Mouse (Mus musculus) forebrain, postnatal 0 days (tissue): ENCODE data around the gene Dcps. TPM values are rescaled to one million over a fixed set of nuclear protein-coding genes. Genes with fewer than 3 reads are reported as not detected.
A peak's percentile ranks its signal among the peaks of the same experiment; 100 is the strongest.

Experiments
- ATAC-seq: fragments of 200-750 bp; cut with Nextera tagmentation; 2 replicates; pipeline ENCODE4 v1.8.0; 2017; ENCODE audit warnings: mild to moderate bottlenecking, moderate library complexity
- DNase-seq: peaks from one replicate; pipeline ENCODE4 v3.0.0-alpha.2; 2015
- H3K27ac ChIP-seq: fragments of 300-500 bp; sonication (generic); 2 replicates; pipeline ENCODE4 v1.5.1; 2014; ENCODE audit warnings: low read depth, mild to moderate bottlenecking, antibody characterized with exemption, low read length, moderate library complexity, mixed read lengths
- H3K27me3 ChIP-seq: fragments of 300-500 bp; sonication (generic); 2 replicates; pipeline ENCODE4 v1.6.1; 2014; ENCODE audit warnings: mild to moderate bottlenecking, low read length, mixed read lengths; ENCODE audit not compliant: insufficient read depth
- H3K36me3 ChIP-seq: fragments of 300-500 bp; sonication (generic); 2 replicates; pipeline ENCODE4 v1.6.1; 2014; ENCODE audit warnings: mild to moderate bottlenecking, moderate library complexity; ENCODE audit not compliant: insufficient read depth
- H3K4me1 ChIP-seq: fragments of 300-500 bp; sonication (generic); 2 replicates; pipeline ENCODE4 v1.6.1; 2014; ENCODE audit warnings: antibody characterized with exemption; ENCODE audit not compliant: insufficient read depth
- H3K4me2 ChIP-seq: fragments of 300-500 bp; sonication (generic); 2 replicates; pipeline ENCODE4 v1.6.1; 2014; ENCODE audit warnings: low read depth, mild to moderate bottlenecking, moderate library complexity
- H3K4me3 ChIP-seq: fragments of 300-500 bp; sonication (generic); 2 replicates; pipeline ENCODE4 v1.5.1; 2014; ENCODE audit warnings: low read depth, low read length, mixed read lengths
- H3K9ac ChIP-seq: fragments of 300-500 bp; sonication (generic); 2 replicates; pipeline ENCODE4 v1.6.1; 2014; ENCODE audit warnings: mild to moderate bottlenecking
- H3K9me3 ChIP-seq: fragments of 300-500 bp; sonication (generic); 2 replicates; pipeline ENCODE4 v1.6.1; 2016; ENCODE audit warnings: low read length
- CTCF ChIP-seq: sonication (generic); IDR thresholded peaks from 2 replicates; pipeline ENCODE4 v1.5.1; 2016; ENCODE audit warnings: antibody characterized with exemption, control low read depth, low read depth
- WGBS: fragments of 180-500 bp; shearing (Covaris S2); extraction: QIAGEN DNeasy Blood & Tissue Kit; methylation state at CpG from one replicate; pipeline ENCODE4 v1.1.7; 2014; 5-methylcytosine and 5-hydroxymethylcytosine counted together
- polyA plus RNA-seq: library from polyadenylated mRNA; unstranded; fragments of >200 nt; fragmentation: Nextera tagmentation; extraction: Ambion mirVana; gene quantifications from 2 replicates; pipeline ENCODE4 v1.2.1, GENCODE M21; 2015
- total RNA-seq: library from RNA; depleted of rRNA; stranded (reverse); fragments of >200 nt; gene quantifications from 2 replicates; pipeline ENCODE4 v1.2.3, GENCODE M21; 2014

The Dcps gene
- total and polyA plus RNA-seq, 2 experiments from 2014 or later: 48.5 to 63.6 TPM

DNA sequence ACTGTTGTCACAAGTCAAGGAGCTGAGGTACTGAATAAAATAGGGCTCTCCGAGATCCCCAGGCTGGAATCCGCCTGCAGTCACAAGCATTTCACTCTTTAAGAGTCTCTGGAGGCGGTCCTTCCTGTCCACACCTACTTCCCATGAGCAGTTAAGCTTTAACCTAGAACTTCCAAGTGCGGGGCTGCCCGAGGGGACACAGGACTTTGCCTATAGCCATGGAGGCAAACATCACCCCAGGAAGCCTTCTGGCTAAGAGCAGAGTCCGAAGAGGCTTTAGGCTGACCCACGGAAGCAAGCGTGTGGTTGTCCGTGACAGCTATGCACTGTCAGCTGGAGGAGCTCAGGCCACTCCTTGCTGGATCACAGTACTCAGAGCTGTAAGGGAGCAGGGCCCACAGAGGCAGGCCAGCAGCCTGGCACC lies 46.9 kb downstream of the Dcps start:
- no peak overlapping the region for H3K27ac ChIP-seq
- ATAC-seq (no peak), DNase-seq (no peak)
- H3K27me3 ChIP-seq: no peaks in the 10 kb centered on the region
- H3K9ac ChIP-seq: no peak overlapping the region
- H3K9me3 ChIP-seq: no peaks in the 10 kb centered on the region
- WGBS: 94% methylated on average over 9 of the region's 9 CpGs
- peaks cover 27% of the 10 kb centered on the region for H3K36me3 ChIP-seq
- H3K4me3 ChIP-seq: no peak overlapping the region
- H3K4me1 ChIP-seq: no peaks in the 10 kb centered on the region
- H3K4me2 ChIP-seq: no peak overlapping the region
- TF ChIP-seq CTCF: no peak

- peaks cover 30% of the 10 kb centered on the region for H3K36me3 ChIP-seq
- H3K9ac ChIP-seq: no peak overlapping the region
- no peak for ATAC-seq
- no peak for TF ChIP-seq CTCF
- H3K4me3 ChIP-seq: no peak overlapping the region
- no peak overlapping the region for H3K27ac ChIP-seq
- no peak for DNase-seq
- H3K4me2 ChIP-seq: no peak overlapping the region
- no peaks in the 10 kb centered on the region for H3K27me3 ChIP-seq
- 87% methylated on average over 3 of the region's 3 CpGs for WGBS
- H3K9me3 ChIP-seq: no peaks in the 10 kb centered on the region
- H3K4me1 ChIP-seq: no peaks in the 10 kb centered on the region
These were observed 47.3 kb downstream of the Dcps start for GRCm38 (mm10) chr9:35128564-35128963.

DNA sequence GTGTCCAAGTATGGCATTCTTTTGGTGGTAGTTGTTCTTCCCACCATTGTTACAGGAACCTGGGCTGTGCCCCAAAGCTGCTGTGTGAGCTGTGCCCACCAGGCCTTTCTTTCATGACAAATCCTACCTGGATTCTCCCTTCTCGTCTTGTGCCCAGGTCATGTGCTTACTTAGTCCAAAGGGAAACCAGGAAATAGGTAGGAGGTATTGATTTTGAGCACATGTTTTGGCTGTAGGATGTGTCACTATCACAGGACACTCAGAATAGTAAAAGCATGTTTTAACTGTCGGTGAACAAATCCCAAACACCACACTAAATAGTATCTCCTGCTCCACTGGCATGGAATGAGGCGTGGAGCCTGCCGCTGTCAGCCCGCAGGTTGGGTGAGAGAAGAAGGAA lies 48.3 kb downstream of the Dcps start:
- Histone ChIP-seq H3K4me3 (no peak overlapping the region), H3K4me1 (no peaks in the 10 kb centered on the region), H3K9me3 (no peaks in the 10 kb centered on the region), H3K9ac (no peak overlapping the region), H3K27me3 (no peaks in the 10 kb centered on the region), H3K4me2 (no peak overlapping the region), H3K36me3 (peaks cover 30% of the 10 kb centered on the region), H3K27ac (no peak overlapping the region)
- no peak for ATAC-seq
- no peak for DNase-seq
- no peak for TF ChIP-seq CTCF
- 92% methylated on average over 5 of the region's 5 CpGs for WGBS

GRCm38 (mm10) chr9:35127147-35127546 lies 48.7 kb downstream of the Dcps start:
- H3K4me3 ChIP-seq: no peak overlapping the region
- H3K4me2 ChIP-seq: no peak overlapping the region
- no peak for TF ChIP-seq CTCF
- WGBS: 82% methylated on average over 6 of the region's 6 CpGs
- no peaks in the 10 kb centered on the region for H3K9me3 ChIP-seq
- H3K27me3 ChIP-seq: no peaks in the 10 kb centered on the region
- no peak overlapping the region for H3K9ac ChIP-seq
- H3K36me3 ChIP-seq: peaks cover 30% of the 10 kb centered on the region
- DNase-seq: no peak
- H3K27ac ChIP-seq: no peak overlapping the region
- H3K4me1 ChIP-seq: no peaks in the 10 kb centered on the region
- ATAC-seq: no peak

GRCm38 (mm10) chr9:35124678-35124955 lies 51.2 kb downstream of the Dcps start:
- TF ChIP-seq CTCF: no peak
- H3K4me3 ChIP-seq: no peak overlapping the region
- no peaks in the 10 kb centered on the region for H3K27me3 ChIP-seq
- ATAC-seq: no peak
- H3K36me3 ChIP-seq: peaks cover 30% of the 10 kb centered on the region
- no peaks in the 10 kb centered on the region for H3K4me1 ChIP-seq
- no peak overlapping the region for H3K9ac ChIP-seq
- no peak overlapping the region for H3K4me2 ChIP-seq
- no peak for DNase-seq
- H3K9me3 ChIP-seq: no peaks in the 10 kb centered on the region
- 93% methylated on average over 8 of the region's 8 CpGs for WGBS
- H3K27ac ChIP-seq: no peak overlapping the region

DNA sequence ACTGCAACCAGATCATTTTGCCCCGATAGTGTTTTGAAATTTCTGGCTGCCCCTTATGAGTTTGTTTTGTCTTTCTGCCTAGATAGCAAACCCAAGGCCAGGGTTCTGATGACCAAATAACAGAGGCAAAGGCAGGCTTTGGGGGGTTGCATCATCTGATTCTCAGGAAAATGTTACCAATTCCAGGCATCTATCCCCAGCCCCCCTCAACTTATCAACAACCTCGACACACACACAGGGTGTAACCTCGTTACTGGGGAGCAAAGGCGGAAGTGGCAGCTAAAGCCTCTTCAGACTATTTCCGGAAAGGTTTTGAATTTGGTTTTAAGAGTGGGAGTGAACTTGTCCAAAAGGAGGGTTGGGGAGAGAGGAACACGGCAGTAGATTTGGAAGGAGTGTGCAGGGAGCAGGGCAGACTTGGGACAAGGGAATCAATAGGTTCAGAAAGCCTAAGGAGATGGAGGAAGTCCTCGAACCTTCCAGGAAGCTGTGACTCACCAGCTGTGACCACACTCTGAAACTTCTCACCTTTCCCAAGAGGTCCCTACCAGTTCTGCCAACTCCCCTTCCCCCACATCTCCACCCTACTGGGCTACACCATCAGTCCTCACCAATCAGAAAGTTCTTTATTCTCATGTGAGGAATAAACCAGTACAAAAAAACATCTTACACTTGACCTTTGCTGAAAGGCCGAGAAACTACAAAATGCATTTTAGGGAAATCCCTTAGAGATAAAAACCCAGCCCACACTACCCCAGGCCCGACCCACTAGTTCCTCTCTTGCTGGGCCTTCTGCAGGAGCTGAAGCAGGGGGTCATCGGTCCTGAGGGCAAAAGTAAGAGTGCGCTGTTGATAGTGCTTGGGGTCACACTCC lies 51.8 kb downstream of the Dcps start:
- H3K9ac ChIP-seq: no peak overlapping the region
- H3K9me3 ChIP-seq: no peaks in the 10 kb centered on the region
- peaks cover 30% of the 10 kb centered on the region for H3K36me3 ChIP-seq
- no peak overlapping the region for H3K4me2 ChIP-seq
- no peaks in the 10 kb centered on the region for H3K4me1 ChIP-seq
- 83% methylated on average over 11 of the region's 11 CpGs for WGBS
- no peak overlapping the region for H3K27ac ChIP-seq
- TF ChIP-seq CTCF: no peak
- no peaks in the 10 kb centered on the region for H3K27me3 ChIP-seq
- no peak overlapping the region for H3K4me3 ChIP-seq
- DNase-seq (no peak), ATAC-seq (no peak)

DNA sequence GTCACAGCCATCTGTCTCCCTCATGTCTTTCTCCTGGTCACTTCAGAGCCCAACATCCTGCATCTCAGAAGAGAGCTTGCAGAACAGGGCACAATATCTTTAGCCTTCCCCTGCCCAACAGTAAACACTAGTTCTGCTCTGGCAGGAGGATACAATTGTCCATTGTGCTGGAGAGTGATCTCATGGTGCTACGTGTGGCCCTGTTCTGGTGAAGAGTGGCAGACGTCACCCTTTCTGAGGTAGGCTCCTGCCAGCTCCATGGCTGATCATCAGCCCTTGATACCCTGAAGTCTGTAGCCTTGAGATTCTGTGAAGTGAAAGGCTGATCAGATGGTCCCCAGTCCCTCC lies 52.4 kb downstream of the Dcps start:
- H3K36me3 ChIP-seq: peaks cover 30% of the 10 kb centered on the region
- DNase-seq (no peak), ATAC-seq (peak; percentile 36; the same call in 1 of the 2 replicates)
- no peak overlapping the region for H3K4me3 ChIP-seq
- H3K27ac ChIP-seq: no peak overlapping the region
- H3K4me2 ChIP-seq: no peak overlapping the region
- 56% methylated on average over 2 of the region's 2 CpGs for WGBS
- no peak overlapping the region for H3K9ac ChIP-seq
- TF ChIP-seq CTCF: no peak
- H3K27me3 ChIP-seq: no peaks in the 10 kb centered on the region
- H3K4me1 ChIP-seq: no peaks in the 10 kb centered on the region
- no peaks in the 10 kb centered on the region for H3K9me3 ChIP-seq
